Mouse (Mus musculus) C2C12 (cell line): ENCODE data around the gene Mfsd4a. TPM values are rescaled to one million over a fixed set of nuclear protein-coding genes. Genes with fewer than 3 reads are reported as not detected.

Experiments
- H3K27me3 ChIP-seq: one replicate; pipeline ENCODE4 v1.6.1; 2011; ENCODE audit not compliant: control insufficient read depth, insufficient read depth, insufficient read length
- H3K36me3 ChIP-seq: one replicate; pipeline ENCODE4 v1.6.1; 2011; ENCODE audit not compliant: control insufficient read depth, insufficient read depth
- H3K4me3 ChIP-seq: one replicate; pipeline ENCODE4 v1.5.1; 2011; ENCODE audit warnings: mild to moderate bottlenecking, control low read depth; ENCODE audit not compliant: poor library complexity, insufficient read depth, severe bottlenecking
- H3K79me2 ChIP-seq: one replicate; pipeline ENCODE4 v1.6.1; 2011; ENCODE audit not compliant: control insufficient read depth, insufficient read depth
- H3K79me3 ChIP-seq: one replicate; pipeline ENCODE4 v1.6.1; 2011; ENCODE audit warnings: low read depth, control low read depth
- H3ac ChIP-seq: one replicate; pipeline ENCODE3; 2011; ENCODE audit warnings: low read depth; ENCODE audit not compliant: control insufficient read depth, insufficient read length
- CEBPB ChIP-seq: IDR thresholded peaks from one replicate; pipeline ENCODE4 v1.6.1; 2011; ENCODE audit warnings: low read depth, mild to moderate bottlenecking, control low read depth, moderate library complexity
- CTCF ChIP-seq: IDR thresholded peaks from one replicate; pipeline ENCODE4 v1.5.1; 2011; ENCODE audit not compliant: control insufficient read depth, insufficient read depth, insufficient read length
- FOSL1 ChIP-seq: IDR thresholded peaks from one replicate; pipeline ENCODE4 v1.8.0; 2011; ENCODE audit warnings: mild to moderate bottlenecking, low read length; ENCODE audit not compliant: poor library complexity, insufficient read depth, severe bottlenecking
- MAX ChIP-seq: IDR thresholded peaks from one replicate; pipeline ENCODE4 v1.6.1; 2011; ENCODE audit warnings: mild to moderate bottlenecking, control low read depth
- MYOD1 ChIP-seq: IDR thresholded peaks from one replicate; pipeline ENCODE4 v1.6.1; 2011; ENCODE audit warnings: low read depth; ENCODE audit not compliant: control insufficient read depth, insufficient read length
- MYOG ChIP-seq: IDR thresholded peaks from one replicate; pipeline ENCODE4 v1.6.1; 2011; ENCODE audit not compliant: control insufficient read depth, insufficient read length; ENCODE audit errors: extremely low read depth
- USF1 ChIP-seq: IDR thresholded peaks from one replicate; pipeline ENCODE4 v1.6.1; 2011; ENCODE audit warnings: low read depth, mild to moderate bottlenecking, control low read depth, moderate library complexity
- polyA plus RNA-seq: library from polyadenylated mRNA; unstranded; fragments of >200 nt; fragmentation: generic; extraction: Trizol; gene quantifications from one replicate; pipeline ENCODE4 v1.2.1, GENCODE M21; 2012; ENCODE audit warnings: missing spikeins

Mfsd4a gene
- polyA plus RNA-seq, 1 experiment, result 7.8 TPM

DNA sequence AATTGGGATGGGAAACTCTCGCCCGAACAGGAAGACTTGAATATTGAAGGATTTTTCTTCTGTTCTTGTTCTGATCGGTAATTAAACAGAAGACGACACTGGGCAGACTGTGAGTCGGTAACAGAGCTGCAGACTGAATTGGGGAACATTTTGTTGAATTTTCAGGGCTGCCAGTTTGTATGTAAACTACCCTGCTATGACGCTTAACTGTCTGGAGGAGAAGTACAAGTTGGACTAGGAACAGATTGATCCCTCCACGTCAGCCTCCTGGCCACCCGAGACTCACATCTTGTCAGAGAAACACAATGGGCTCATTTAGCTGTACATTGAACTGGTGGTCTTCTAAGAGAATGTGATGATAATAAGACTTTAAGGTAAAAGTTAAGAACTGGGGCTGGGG is 55.0 kb downstream of the Mfsd4a start:
- Histone ChIP-seq H3K4me3 (no peak overlapping the region), H3K36me3 (peaks cover 30% of the 10 kb centered on the region), H3K79me3 (peaks cover 66% of the 10 kb centered on the region), H3K27me3 (no peaks in the 10 kb centered on the region), H3ac (no peak overlapping the region), H3K79me2 (peaks cover 83% of the 10 kb centered on the region)
- TF ChIP-seq FOSL1 (no peak), CEBPB (no peak), MYOD1 (no peak), MYOG (no peak), USF1 (no peak), MAX (no peak), CTCF (no peak)

DNA sequence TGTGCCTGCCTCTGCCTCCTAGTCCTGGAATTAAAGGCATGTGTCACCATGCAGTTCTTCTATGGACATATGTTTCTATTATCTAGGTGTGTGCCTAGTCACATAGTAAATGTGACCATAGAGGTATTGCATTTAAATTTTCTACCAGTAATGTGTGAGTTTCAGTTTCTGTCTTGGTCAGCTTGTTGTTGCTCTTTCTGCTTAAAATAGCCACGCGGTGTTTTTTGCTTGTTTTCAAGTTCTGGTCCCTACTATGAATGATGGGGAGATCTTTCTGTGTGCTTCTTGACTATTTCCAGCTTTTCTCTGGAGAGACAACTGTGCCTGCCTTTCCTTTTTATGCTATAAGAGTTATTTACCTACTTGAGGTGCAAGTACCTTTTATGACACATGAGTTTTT is 56.1 kb downstream of the Mfsd4a start:
- no peak overlapping the region for H3K4me3 ChIP-seq

DNA sequence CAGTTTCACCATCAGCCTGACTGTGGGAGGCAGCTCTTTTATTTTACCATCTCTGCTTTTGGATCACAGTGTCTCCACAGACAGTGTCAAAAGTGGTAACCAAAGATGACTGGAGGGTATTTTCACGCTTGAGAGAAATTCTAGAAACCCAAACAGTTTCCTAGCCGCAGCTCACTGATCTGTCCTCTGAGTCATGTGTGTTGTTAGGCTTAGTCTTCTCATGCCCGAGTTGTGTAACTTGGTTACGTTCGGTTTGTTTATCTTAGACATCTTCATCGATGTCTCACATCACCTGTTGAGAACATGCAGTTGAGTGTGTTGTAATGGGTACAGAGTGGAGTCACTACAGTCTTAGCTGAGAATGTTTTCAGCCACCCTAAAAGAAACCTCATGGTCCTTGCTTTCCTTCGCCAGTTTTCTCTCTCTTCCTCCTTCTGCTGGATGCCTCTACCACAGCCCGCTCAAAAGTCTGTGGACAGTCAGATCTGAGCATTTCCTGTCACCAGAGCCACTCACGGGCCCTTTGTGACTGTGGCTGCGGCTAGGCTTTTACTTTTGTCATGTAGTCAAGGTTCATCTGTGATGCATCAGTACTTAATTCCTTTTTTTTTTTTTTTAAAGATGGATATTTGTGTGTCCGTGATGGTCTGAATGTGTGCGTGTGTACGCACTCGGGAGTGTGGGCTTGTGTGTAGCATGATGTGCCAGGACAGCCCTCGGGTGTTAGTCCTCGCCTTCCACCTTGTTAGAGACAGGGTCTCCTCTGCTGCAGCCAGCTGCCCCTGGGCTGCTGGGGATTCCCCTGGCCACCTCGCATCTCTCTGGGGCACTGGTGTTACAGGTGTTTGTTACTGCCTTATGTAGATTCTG is 57.0 kb downstream of the Mfsd4a start:
- TF ChIP-seq CEBPB (peak; percentile 68), MYOD1 (peak; percentile 66), MYOG (no peak), USF1 (no peak)
- Histone ChIP-seq H3K4me3 (no peak overlapping the region), H3K36me3 (peaks cover 17% of the 10 kb centered on the region), H3K79me3 (peaks cover 60% of the 10 kb centered on the region), H3ac (no peak overlapping the region), H3K79me2 (peaks cover 79% of the 10 kb centered on the region), H3K27me3 (no peaks in the 10 kb centered on the region)

More for the DNA sequence above, 56.1 kb downstream of the Mfsd4a start:
- H3ac ChIP-seq, result no peak overlapping the region
- H3K27me3 ChIP-seq, result no peaks in the 10 kb centered on the region
- peaks cover 83% of the 10 kb centered on the region for H3K79me2 ChIP-seq
- TF ChIP-seq USF1 (no peak), FOSL1 (no peak), MYOG (no peak), MAX (no peak), CEBPB (no peak), MYOD1 (no peak), CTCF (no peak)
- H3K36me3 ChIP-seq, result peaks cover 21% of the 10 kb centered on the region
- peaks cover 64% of the 10 kb centered on the region for H3K79me3 ChIP-seq

DNA sequence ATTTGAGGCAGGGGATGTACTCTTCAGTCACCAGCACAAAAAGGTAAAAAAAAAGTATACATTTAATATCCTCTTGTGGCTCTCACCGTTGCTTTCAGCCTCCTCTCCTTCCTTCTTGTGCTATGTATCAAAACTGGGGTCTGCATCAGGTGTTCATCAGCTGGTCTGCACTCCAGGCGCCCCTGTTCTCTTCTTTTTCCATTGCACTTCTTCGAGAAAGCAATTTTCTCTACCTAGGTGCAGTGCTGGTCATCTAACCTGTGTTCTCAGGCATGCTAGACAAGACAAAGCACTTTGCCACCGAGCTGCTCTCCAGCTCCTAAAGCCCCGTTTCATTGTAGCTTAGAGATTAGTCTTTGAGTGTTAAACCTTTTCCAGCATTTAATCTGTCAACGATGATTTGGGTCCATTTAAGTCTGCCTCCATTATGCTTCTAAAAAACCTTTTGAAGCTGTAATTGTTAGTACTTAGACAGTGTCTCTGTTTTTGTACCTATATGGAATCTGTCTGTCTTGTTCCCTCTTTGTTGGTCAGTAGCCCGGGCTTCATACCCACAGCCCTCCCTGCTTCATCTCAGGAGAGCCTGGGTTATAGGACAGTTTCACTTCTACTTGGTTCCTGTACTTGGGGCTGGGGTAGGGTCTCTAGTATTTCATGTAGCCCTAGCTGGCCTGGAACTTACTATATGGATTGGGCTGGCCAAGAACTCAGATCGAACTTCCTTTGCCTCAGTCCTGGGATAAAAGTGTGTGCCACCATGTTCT is 58.8 kb downstream of the Mfsd4a start:
- Histone ChIP-seq H3K79me3 (peaks cover 47% of the 10 kb centered on the region), H3K27me3 (no peaks in the 10 kb centered on the region)

DNA sequence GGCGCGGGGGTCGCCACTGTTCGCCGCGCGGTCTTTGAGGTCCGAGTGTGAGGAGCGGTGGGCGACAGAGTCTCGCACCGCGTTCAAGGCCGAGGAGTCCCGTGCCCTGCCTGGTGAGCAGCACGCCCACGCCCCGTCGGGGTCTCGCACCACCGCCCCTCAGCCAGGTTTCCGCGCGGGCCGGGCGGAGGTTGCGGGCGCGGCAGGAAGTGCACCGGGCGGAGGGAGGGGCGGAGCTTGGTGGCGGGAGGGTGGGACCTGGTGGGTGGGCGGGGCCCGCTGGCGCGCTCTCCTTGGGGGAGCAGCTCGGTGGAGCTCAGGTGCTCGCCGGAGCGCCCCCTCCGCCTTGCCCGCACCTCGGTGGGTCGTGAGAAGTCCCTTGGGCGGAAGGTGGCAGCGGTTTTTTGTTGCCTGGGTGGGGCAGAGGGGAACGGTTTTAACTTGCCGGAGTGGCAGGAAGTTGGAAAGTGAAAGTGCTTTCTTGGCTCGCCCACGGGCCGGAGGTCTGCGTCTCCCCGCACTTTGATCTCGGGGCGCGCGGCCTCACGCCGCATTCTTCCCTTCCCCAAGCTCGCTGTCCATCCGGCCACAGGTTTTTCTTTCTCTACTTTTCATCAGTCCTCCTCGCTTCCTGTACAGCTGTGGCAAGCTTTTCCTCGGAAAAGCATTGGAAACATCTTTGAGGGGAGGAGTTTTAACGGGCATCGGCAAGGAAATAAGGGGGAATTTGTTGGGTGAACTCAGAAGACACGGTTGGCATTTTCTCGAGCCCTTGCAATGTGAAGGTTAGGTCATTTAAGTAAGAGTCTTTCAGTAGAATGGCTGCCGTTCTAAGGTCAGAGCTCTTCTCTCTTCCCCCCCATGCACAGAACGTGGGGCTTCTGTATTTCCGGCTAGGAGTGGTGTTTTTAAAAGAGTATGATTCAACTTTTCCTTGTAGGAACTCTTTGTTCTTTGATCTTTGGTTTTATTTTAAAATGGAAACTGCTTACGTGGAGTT is 59.7 kb downstream of the Mfsd4a start:
- no peaks in the 10 kb centered on the region for H3K36me3 ChIP-seq
- H3K4me3 ChIP-seq, result peak overlapping the region; percentile 52
- H3K79me2 ChIP-seq, result peaks cover 51% of the 10 kb centered on the region
- TF ChIP-seq MAX, result no peak
- TF ChIP-seq CTCF, result no peak
- no peak for TF ChIP-seq FOSL1
- no peak for TF ChIP-seq MYOG
- TF ChIP-seq CEBPB, result no peak
- no peak for TF ChIP-seq USF1
- TF ChIP-seq MYOD1, result no peak
- no peaks in the 10 kb centered on the region for H3K27me3 ChIP-seq
- peak overlapping the region; percentile 96 for H3ac ChIP-seq
- H3K79me3 ChIP-seq, result peaks cover 40% of the 10 kb centered on the region

More for the DNA sequence above, 58.8 kb downstream of the Mfsd4a start:
- Histone ChIP-seq H3K4me3 (peak overlapping the region; percentile 52), H3K36me3 (peaks cover 2% of the 10 kb centered on the region), H3ac (peak overlapping the region; percentile 33), H3K79me2 (peaks cover 61% of the 10 kb centered on the region)
- no peak for TF ChIP-seq CTCF
- no peak for TF ChIP-seq MYOG
- TF ChIP-seq FOSL1, result no peak
- TF ChIP-seq MAX, result no peak
- no peak for TF ChIP-seq MYOD1
- no peak for TF ChIP-seq CEBPB
- TF ChIP-seq USF1, result no peak
